ENCODE assay signal across 11 mouse cellular contexts in the genomic region with DNA sequence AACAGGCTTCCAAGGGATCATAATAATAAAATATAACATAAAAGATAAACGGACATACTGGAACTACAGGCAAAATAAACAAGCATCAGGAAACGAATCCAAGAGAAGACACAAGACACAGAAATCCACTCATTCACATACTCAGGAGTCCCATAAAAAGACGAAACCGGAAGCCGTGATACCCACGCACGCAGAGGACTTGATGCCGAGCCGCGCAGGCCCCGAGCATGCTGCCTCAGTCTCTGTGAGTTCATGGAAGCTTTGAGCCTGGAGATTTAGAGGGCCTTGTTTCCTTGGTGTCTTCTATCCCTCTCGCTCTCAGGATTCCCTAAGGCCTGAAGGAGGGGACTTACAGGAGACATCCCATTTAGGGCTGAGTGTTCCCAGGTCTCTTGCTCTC.
"Had no signal": no experiment of that assay in that cellular context is flagged by ENCODE, and none has a peak within 500 bp of the region (broad histone marks: within the 10 kb centered on the region; RNA-seq: fewer than 3 reads in every experiment).

No protein-coding gene starts in this region.

- H3K4me2 ChIP-seq: liver, embryonic 13.5 days; midbrain, embryonic 11.5 days had no signal

- H3K4me3 ChIP-seq: left cerebral cortex, adult 2 months; liver, embryonic 13.5 days had no signal

- H3K36me3 ChIP-seq: liver, embryonic 13.5 days had no signal

- H3K27ac ChIP-seq: left cerebral cortex, adult 2 months; liver, embryonic 13.5 days had no signal

- DNase-seq: kidney, adult 9 months; layer of hippocampus, postnatal 36 days; liver, embryonic 13.5 days; lung, adult 2 months; lung, postnatal 36 days; midbrain, embryonic 14.5 days; thymus, adult 18-20 months; thymus, postnatal 36 days had no signal

- H3K4me1 ChIP-seq: liver, embryonic 13.5 days had no signal

- H3K9me3 ChIP-seq: liver, embryonic 13.5 days had no signal

- H3K27me3 ChIP-seq: liver, embryonic 13.5 days had no signal

- ATAC-seq: intestine, postnatal 0 days had no signal

- H3K9ac ChIP-seq: liver, embryonic 13.5 days had no signal
